Mouse (Mus musculus): ENCODE measurements at regions not wholly inside any gene's neighbourhood (a gene's known extent, or its start where the extent isn't known, plus 50 kb on each side); places are given as distances from the start of the nearest gene placed in this dataset.

- DNase-seq (ENCODE audit: extremely low spot score in 1 of 2, low spot score in 1 of 2), result no peak
Observed at GRCm38 (mm10) chr5:136619315-136620231, 52.3 kb upstream of the Cux1 start.

- DNase-seq (ENCODE audit: extremely low spot score in 1 of 2, low spot score in 1 of 2), result no peak
Observed at GRCm38 (mm10) chr5:136620234-136620633, 52.9 kb upstream of the Cux1 start.

DNA sequence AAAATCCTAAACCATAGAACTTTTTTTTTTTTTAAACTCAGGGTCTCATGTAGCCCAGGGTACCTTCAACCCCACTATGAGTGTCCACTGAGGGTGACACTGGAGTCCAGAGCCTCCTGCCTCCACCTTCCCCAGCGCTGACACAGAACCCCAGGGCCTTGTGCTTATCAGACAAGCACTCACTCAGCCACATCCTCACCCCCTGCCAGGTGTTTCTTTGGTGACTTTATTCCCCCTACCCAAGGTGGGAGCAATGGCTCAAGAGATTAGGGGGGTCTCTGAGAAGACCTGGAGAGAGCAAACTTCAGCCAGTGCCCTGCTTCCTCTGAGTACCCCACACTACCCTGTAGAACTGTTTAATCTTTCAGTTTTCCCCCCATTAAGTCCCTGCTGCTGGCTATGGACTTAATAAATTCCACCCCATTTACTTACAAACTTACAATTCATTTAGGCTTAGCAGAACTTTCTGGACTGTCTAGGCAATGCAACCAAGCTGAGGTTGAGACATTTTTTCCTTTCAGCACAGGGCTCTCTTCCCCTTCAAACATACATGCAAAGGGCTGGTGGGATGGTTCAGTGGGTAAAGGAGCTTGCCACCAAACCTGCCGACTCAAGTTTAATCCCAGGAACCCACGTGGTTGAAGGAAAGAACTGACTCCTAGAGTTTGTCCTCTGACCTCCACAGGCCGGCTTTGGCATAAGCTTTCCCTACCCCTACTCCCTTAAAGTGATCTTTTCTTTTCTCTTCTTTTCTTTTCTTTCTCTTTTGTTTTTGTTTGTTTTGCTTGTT, 54.2 kb upstream of the Cux1 start:
- DNase-seq (ENCODE audit: extremely low spot score in 1 of 2, low spot score in 1 of 2), result no peak

DNA sequence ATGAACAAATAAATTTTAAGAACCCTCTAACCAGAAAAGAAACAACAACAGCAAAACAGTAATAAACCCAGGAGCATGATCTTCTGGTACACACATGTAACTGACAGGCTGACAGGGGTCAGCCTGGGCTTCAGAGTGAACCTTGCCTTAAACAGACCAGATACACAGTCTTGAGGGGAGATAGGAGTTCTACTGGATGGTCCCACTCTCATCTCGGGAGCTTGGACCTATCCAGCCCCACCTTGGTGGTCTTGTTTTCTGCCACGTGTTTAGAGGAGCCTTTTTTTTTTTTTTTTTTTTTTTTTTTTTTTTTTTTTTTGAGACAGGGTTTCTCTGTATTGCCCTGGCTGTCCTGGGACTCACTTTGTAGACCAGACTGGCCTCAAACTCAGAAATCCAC, 54.9 kb upstream of the Cux1 start:
- DNase-seq (ENCODE audit: extremely low spot score in 1 of 2, low spot score in 1 of 2), result no peak

- DNase-seq (ENCODE audit: extremely low spot score in 1 of 2, low spot score in 1 of 2), result peak in 1 of 2 experiments; percentile 72
Observed at GRCm38 (mm10) chr5:136622721-136623542, 55.6 kb upstream of the Cux1 start.

DNA sequence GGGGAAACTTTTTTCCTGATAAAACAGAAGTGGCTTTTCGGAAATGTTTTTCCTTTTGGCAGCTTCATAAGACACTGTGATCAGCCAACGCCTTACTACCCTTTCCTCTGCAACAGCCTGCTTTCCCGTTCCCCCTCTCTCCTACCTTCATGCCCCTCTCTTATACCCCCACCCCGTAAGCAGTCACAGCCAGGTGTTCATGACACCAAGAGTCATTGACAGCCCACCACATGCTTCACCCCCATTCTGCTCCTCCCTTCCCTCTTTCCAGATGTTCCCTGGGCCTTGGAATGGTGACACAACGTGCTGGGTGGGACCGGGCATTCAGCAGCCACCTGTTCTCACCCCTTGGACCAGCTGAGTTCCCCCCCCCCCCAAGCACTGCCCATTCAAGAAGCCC, 56.5 kb upstream of the Cux1 start:
- DNase-seq (ENCODE audit: extremely low spot score in 1 of 2, low spot score in 1 of 2), result no peak

- DNase-seq (ENCODE audit: extremely low spot score in 1 of 2, low spot score in 1 of 2), result no peak
Observed at GRCm38 (mm10) chr5:136625176-136625991, 58.1 kb upstream of the Cux1 start.

- no peak for DNase-seq (ENCODE audit: extremely low spot score in 1 of 2, low spot score in 1 of 2)
Observed at GRCm38 (mm10) chr5:136626142-136626771, 59.0 kb upstream of the Cux1 start.

DNA sequence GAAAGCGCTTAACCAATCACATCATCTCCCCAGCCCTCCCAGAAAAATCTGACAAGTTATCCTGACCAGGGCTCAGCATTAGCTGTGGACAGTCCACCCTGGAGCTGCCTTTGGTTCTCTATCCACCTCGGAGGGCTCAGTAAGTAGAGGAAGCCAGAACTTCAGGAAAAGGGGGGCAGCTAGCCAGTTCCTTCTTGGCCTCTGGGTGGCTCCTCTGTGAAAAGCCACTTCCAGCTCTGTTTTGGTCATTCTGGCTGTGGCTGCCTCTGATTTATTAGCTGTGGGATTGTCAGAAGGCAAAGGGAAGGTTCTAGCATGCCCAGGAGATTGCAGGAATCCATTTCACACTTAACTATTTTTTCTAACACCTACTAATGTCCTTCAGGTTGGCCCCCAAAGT, 59.6 kb upstream of the Cux1 start:
- DNase-seq (ENCODE audit: extremely low spot score in 1 of 2, low spot score in 1 of 2), result no peak

GRCm38 (mm10) chr5:136627671-136628292, 60.5 kb upstream of the Cux1 start:
- peak in 1 of 2 experiments; percentile 40 for DNase-seq (ENCODE audit: extremely low spot score in 1 of 2, low spot score in 1 of 2)

DNA sequence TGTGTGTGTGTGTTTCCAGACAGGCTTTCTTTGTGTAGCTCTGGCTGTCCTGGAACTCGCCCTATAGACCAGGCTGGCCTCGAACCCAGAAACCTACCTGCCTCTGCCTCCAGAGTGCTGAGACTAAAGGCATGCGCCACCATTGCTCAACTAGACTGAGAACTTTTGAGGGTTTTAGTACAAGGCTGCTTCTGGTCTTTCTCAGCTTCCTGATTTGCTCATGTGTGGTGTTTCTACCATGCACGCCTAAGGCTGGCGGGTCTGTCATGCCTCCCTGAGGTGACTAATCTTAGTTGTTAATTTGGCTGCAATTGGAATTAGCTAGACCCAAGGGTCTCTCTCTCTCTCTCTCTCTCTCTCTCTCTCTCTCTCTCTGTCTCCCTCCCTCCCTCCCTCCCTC, 61.2 kb upstream of the Cux1 start:
- DNase-seq (ENCODE audit: extremely low spot score in 1 of 2, low spot score in 1 of 2), result no peak

- no peak for DNase-seq (ENCODE audit: extremely low spot score in 1 of 2, low spot score in 1 of 2)
Observed at GRCm38 (mm10) chr5:136632286-136632685, 60.7 kb upstream of the Myl10 start.

DNA sequence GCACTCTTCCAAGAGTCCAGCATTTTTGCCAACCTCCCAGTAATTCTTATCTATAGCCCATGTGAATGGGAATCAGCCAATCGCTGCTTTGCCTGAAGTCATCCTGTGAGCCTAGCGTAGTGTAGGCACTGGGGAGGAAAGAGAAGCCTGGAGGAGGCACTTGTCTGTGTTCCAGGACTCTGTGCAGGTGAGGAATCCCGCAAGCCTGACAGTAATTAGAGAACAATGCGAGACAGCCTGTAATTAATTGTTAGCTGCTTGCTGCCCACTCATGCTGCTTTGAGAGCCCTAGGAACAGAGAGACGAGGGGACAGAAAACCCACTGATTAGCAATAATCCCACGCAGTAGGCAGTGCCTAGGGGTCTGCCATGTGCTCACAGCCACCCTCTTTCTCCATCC, 59.0 kb upstream of the Myl10 start:
- no peak for DNase-seq (ENCODE audit: extremely low spot score in 1 of 2, low spot score in 1 of 2)

DNA sequence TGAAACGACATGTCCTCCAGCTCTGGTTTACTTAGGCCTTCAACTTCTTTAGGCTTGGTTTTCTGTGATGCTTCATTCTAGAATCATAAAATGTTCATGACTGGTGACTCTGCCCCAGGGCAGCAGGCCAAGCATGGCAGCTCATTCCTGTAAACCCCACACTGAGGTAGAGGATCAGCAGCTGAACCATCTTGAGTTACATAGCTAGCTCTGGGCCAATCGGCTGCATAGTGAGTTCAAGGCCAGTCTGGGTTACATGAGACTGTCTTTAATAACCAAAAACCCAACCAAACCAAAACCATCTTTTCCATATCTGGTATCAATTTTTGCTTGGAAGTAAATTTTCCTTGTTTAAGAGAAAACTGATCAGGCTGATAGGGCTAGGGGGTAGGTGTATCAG, 57.8 kb upstream of the Myl10 start:
- no peak for DNase-seq (ENCODE audit: extremely low spot score in 1 of 2, low spot score in 1 of 2)

DNA sequence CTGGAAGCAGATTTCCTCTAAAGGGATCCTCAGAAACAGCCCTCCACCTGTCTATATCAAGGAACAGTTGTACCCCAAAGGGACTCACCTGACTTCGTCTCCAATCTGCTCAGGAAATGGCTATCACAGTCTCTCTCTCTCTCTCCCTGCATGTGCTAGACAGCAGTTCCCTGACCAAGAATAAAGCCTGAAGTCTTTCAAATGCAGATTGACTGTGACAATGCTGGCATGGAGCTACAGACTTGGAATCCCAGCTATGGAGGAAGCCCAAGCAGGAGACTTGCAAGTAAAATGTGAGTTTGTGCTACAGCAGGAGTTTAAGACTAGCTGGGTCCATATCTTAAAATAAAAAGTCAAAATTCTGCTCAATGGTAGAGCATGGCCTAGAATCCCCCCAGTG, 56.5 kb upstream of the Myl10 start:
- no peak for DNase-seq (ENCODE audit: extremely low spot score in 1 of 2, low spot score in 1 of 2)

GRCm38 (mm10) chr5:136637872-136638271, 55.1 kb upstream of the Myl10 start:
- peak in 1 of 2 experiments; percentile 17 for DNase-seq (ENCODE audit: extremely low spot score in 1 of 2, low spot score in 1 of 2)

DNA sequence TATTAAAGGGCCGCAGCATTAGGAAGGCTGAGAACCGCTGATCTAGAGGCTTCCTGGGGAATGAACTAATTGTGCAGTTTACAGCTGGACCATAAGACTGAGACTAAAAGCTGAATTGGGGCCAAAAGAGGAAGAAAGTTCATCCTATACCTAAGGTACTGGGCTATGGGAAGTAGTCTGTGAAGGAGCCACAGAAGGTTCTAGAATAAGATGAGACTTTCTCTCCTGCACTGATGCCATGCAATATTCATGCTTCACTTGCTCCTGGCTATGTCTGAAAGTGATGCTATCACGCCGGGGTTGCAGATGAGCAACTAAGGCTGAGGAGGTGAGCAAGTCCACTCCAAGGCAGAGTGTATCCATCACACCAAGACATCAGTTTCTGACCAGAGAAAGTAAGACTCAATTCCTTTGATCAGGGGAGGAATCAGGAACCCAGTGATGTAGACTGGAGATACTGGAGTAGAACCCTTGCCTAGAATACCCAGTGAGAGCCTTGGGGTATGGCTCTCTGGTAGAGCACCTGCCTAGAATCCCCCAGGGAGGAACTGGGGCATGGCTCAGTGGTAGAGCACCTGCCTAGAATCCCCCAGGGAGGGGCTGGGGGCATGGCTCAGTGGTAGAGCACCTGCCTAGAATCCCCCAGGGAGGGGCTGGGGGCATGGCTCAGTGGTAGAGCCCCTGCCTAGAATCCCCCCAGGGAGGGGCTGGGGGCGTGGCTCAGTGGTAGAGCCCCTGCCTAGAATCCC, 51.9 kb upstream of the Myl10 start:
- no peak for DNase-seq (ENCODE audit: extremely low spot score in 1 of 2, low spot score in 1 of 2)

DNA sequence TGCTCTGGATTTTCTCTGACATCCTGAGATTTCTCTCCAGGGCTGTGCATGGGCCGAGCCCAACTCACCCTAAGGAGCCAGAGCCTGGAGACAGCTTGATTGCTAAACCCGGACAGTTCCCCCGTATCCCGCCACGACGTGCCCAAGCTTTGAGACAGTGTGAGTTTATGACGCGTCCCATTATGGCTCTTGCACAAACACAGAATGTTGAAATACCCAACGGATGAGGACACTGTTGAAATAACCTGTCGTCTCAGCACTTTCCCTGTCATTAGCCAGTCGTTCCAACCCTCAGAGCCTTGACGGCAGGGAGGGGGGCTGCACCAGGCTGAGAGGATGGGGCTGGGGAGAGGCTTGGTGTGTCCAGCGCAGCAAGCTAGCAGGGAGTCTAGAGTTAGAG, 50.7 kb upstream of the Myl10 start:
- DNase-seq (ENCODE audit: extremely low spot score in 1 of 2, low spot score in 1 of 2), result no peak

Measured in frontal cortex, adult 2 months (tissue).